Mouse (Mus musculus) small intestine, adult 2 months (tissue): ENCODE measurements around the gene Gm28038.

Source experiments
- CTCF ChIP-seq: fragments of 200-500 bp; IDR thresholded peaks from 2 replicates; pipeline ENCODE4 v1.5.1; 2012; ENCODE audit warnings: low read depth, mild to moderate bottlenecking, control low read depth, inconsistent platforms, low read length, moderate library complexity, mixed read lengths; ENCODE audit not compliant: insufficient replicate concordance, insufficient read length; ENCODE audit errors: extremely low read depth
- POLR2A ChIP-seq: fragments of 200-500 bp; IDR thresholded peaks from 2 replicates; pipeline ENCODE4 v1.6.1; 2012; ENCODE audit warnings: low read depth, mild to moderate bottlenecking, control low read depth, inconsistent platforms, low read length, moderate library complexity

DNA sequence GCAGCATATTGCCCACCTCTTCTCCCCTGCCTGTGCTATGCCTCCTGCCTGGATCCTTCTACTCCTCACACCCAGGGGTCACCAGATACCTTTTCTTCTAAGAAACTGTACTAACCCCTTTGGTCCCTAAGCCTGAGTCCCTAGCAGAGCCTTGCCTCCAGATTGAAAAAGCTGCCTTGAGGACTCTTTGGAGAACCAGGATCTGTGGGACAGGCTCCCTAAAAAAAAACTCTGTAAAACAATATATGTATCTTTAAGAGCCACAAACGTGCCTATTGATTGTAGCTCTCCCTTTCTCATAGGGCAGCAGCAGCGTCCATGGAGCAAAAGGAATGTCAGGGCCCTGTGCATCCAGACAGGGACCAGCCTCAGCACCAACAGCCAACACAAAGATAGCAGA, 40.6 kb upstream of the Gm28038 start, which contains the start of gene Gm28035:
- TF ChIP-seq CTCF (no peak), POLR2A (no peak)
